Mouse (Mus musculus) ES-E14 (cell line): ENCODE data around the gene Rasgrf2. TPM values are rescaled to one million over a fixed set of nuclear protein-coding genes. Genes with fewer than 3 reads are reported as not detected.

Experiments used
- DNase-seq: peaks from one replicate; pipeline ENCODE4 v3.0.0-alpha.2; 2013; ENCODE audit warnings: low read depth, low spot score
- H3K27ac ChIP-seq: 2 replicates; pipeline ENCODE4 v1.5.1; 2012; ENCODE audit warnings: low read depth, mild to moderate bottlenecking, low read length, moderate library complexity, mixed read lengths; ENCODE audit not compliant: poor library complexity, insufficient read depth, severe bottlenecking
- H3K36me3 ChIP-seq: 2 replicates; pipeline ENCODE4 v1.6.1; 2012; ENCODE audit warnings: mild to moderate bottlenecking, low read length, moderate library complexity, mixed read lengths; ENCODE audit not compliant: control insufficient read depth, poor library complexity, insufficient read depth, severe bottlenecking
- H3K4me1 ChIP-seq, 2 experiments: fragments of 150-350 bp in 1 of 2; sonication (generic) in 1 of 2; 2 replicates each; pipeline ENCODE4 v1.6.1; 2012; ENCODE audit warnings: low read length in 2 of 2, mild to moderate bottlenecking in 1 of 2, mixed read lengths in 1 of 2; ENCODE audit not compliant: control insufficient read depth in 2 of 2, insufficient read depth in 2 of 2, poor library complexity in 1 of 2
- H3K4me3 ChIP-seq, 2 experiments: fragments of 150-350 bp in 1 of 2; sonication (generic) in 1 of 2; 2 replicates each; pipeline ENCODE4 v1.5.1; 2012; ENCODE audit warnings: low read length in 2 of 2, low read depth in 1 of 2, mild to moderate bottlenecking in 1 of 2, mixed read lengths in 1 of 2; ENCODE audit not compliant: insufficient read depth in 1 of 2, poor library complexity in 1 of 2, severe bottlenecking in 1 of 2
- H3K9ac ChIP-seq: 2 replicates; pipeline ENCODE4 v1.6.1; 2012; ENCODE audit warnings: low read depth, mild to moderate bottlenecking, low read length, mixed read lengths; ENCODE audit not compliant: poor library complexity, insufficient read depth, severe bottlenecking
- H3K9me3 ChIP-seq: fragments of 150-350 bp; sonication (generic); 2 replicates; pipeline ENCODE4 v1.6.1; 2012; ENCODE audit warnings: low read depth, mild to moderate bottlenecking, low read length; ENCODE audit not compliant: control insufficient read depth, insufficient read depth
- CHD2 ChIP-seq: IDR thresholded peaks from 2 replicates; pipeline ENCODE4 v1.6.1; 2014; ENCODE audit warnings: mild to moderate bottlenecking, low read depth, low read length, inconsistent platforms
- HCFC1 ChIP-seq: IDR thresholded peaks from 2 replicates; pipeline ENCODE4 v1.6.1; 2012; ENCODE audit warnings: low read length, inconsistent platforms, borderline replicate concordance; ENCODE audit not compliant: insufficient read depth
- MAFK ChIP-seq: IDR thresholded peaks from 2 replicates; pipeline ENCODE4 v1.6.1; 2014; ENCODE audit warnings: mild to moderate bottlenecking, low read depth, low read length, inconsistent platforms; ENCODE audit not compliant: insufficient read depth
- ZC3H11A ChIP-seq: IDR thresholded peaks from 2 replicates; pipeline ENCODE4 v1.6.1; 2012; ENCODE audit warnings: low read depth, mild to moderate bottlenecking, inconsistent platforms, low read length, borderline replicate concordance
- ZNF384 ChIP-seq: IDR thresholded peaks from 2 replicates; pipeline ENCODE4 v1.6.1; 2012; ENCODE audit warnings: low read depth, low read length, inconsistent platforms
- in situ Hi-C, 2 experiments: fragments of 600-800 bp; cut with MboI; formaldehyde crosslinking; loops; one replicate each; pipeline ENCODE4 v1.15.1; 2025; ENCODE audit warnings: low sequenced_read_pairs in 2 of 2, inconsistent platforms in 1 of 2; ENCODE audit not compliant: unreplicated experiment in 2 of 2
- total RNA-seq: library from RNA; depleted of rRNA; stranded (reverse); fragments of 300-350 nt; gene quantifications from 2 replicates; pipeline ENCODE4 v1.2.3, GENCODE M21; 2012

Gene Rasgrf2
- total RNA-seq, 1 experiment = 0.40 TPM

- no peak overlapping the region for H3K27ac ChIP-seq
- H3K9ac ChIP-seq = no peak overlapping the region
- H3K4me1 ChIP-seq = no peaks in the 10 kb centered on the region
- TF ChIP-seq MAFK (no peak), HCFC1 (no peak), CHD2 (no peak), ZNF384 (no peak), ZC3H11A (no peak)
- in situ Hi-C loops = no loop called here
- no peak for DNase-seq
- H3K9me3 ChIP-seq = no peaks in the 10 kb centered on the region
- no peaks in the 10 kb centered on the region for H3K36me3 ChIP-seq
- H3K4me3 ChIP-seq = no peak overlapping the region
Observed at GRCm38 (mm10) chr13:92053001-92053400, 78.5 kb downstream of the Rasgrf2 start.

- H3K27ac ChIP-seq = no peak overlapping the region
- in situ Hi-C loops = no loop called here
- TF ChIP-seq ZC3H11A = no peak
- TF ChIP-seq CHD2 = no peak
- TF ChIP-seq MAFK = no peak
- no peak for TF ChIP-seq HCFC1
- TF ChIP-seq ZNF384 = no peak
- H3K4me1 ChIP-seq = no peaks in the 10 kb centered on the region
- DNase-seq = no peak
- no peak overlapping the region for H3K4me3 ChIP-seq
- H3K9ac ChIP-seq = no peak overlapping the region
- no peaks in the 10 kb centered on the region for H3K9me3 ChIP-seq
- H3K36me3 ChIP-seq = no peaks in the 10 kb centered on the region
Observed at GRCm38 (mm10) chr13:92051216-92051615, 80.2 kb downstream of the Rasgrf2 start.

- no peak overlapping the region for H3K27ac ChIP-seq
- no peak overlapping the region for H3K4me3 ChIP-seq
- no peaks in the 10 kb centered on the region for H3K4me1 ChIP-seq
Observed at GRCm38 (mm10) chr13:92041584-92042563, 89.6 kb downstream of the Rasgrf2 start.

GRCm38 (mm10) chr13:92030364-92031057, 100.9 kb downstream of the Rasgrf2 start:
- no peaks in the 10 kb centered on the region for H3K4me1 ChIP-seq
- H3K9me3 ChIP-seq = no peaks in the 10 kb centered on the region
- in situ Hi-C loops = no loop called here
- no peak for DNase-seq
- no peaks in the 10 kb centered on the region for H3K36me3 ChIP-seq
- no peak overlapping the region for H3K4me3 ChIP-seq
- no peak overlapping the region for H3K27ac ChIP-seq
- TF ChIP-seq MAFK (no peak), ZC3H11A (no peak), HCFC1 (no peak), CHD2 (no peak), ZNF384 (no peak)
- no peak overlapping the region for H3K9ac ChIP-seq

More at GRCm38 (mm10) chr13:92041584-92042563, 89.6 kb downstream of the Rasgrf2 start:
- Histone ChIP-seq H3K9ac (no peak overlapping the region), H3K9me3 (no peaks in the 10 kb centered on the region), H3K36me3 (no peaks in the 10 kb centered on the region)
- in situ Hi-C loops = no loop called here
- TF ChIP-seq HCFC1 = no peak
- no peak for TF ChIP-seq CHD2
- TF ChIP-seq ZC3H11A = no peak
- TF ChIP-seq MAFK = no peak
- no peak for TF ChIP-seq ZNF384
- DNase-seq = peak; percentile 17
